18 mouse cellular contexts compared by ENCODE assay signal in genomic region chr8:122618660-122619378, GRCm38 (mm10). TPM values are rescaled to one million over a fixed set of nuclear protein-coding genes. Genes with fewer than 3 reads are reported as not detected.
A peak's percentile ranks its signal among the peaks of the same experiment; 100 is the strongest.
DNase-seq lines count a peak whose midpoint lies in the region; ATAC-seq lines count a peak whose summit lies in the region.
"Had no signal": no experiment of that assay in that cellular context is flagged by ENCODE, and none has a peak within 500 bp of the region (broad histone marks: within the 10 kb centered on the region; RNA-seq: fewer than 3 reads in every experiment).

No protein-coding gene starts in this region.

- peak overlapping the region; percentile 61 for H3K9ac ChIP-seq in liver, embryonic 13.5 days

- peak overlapping the region; percentile 91 for H3K27ac ChIP-seq in liver, embryonic 13.5 days
- H3K27ac ChIP-seq: hindbrain, embryonic 15.5 days had no signal

- DNase-seq in spleen, adult 12 weeks (ENCODE audit: low spot score): peak; percentile 37
- DNase-seq in spleen, adult 18-20 months: no peak
- DNase-seq in liver, embryonic 13.5 days: peak; percentile 63
- DNase-seq in thymus, adult 18-20 months: no peak
- DNase-seq in adipocyte (ENCODE audit: low spot score): no peak
- no peak for DNase-seq in adrenal gland, postnatal 4 days (ENCODE audit: low spot score in 2 of 2)

- peak overlapping the region; percentile 3; the same call in 1 of the 2 replicates for H3K4me3 ChIP-seq in liver, embryonic 13.5 days (replicated peaks)
- H3K4me3 ChIP-seq: hindbrain, embryonic 15.5 days had no signal

- H3K4me2 ChIP-seq in liver, embryonic 13.5 days: peak overlapping the region; percentile 51

- H3K9me3 ChIP-seq in liver, embryonic 13.5 days (replicated peaks): no peaks in the 10 kb centered on the region
- H3K9me3 ChIP-seq: hindbrain, embryonic 15.5 days had no signal

- ATAC-seq in erythroblast, adult 5-6 weeks (replicated peaks; ENCODE audit: low FRiP score, poor library complexity, severe bottlenecking): peak; percentile 85
- ATAC-seq in liver, embryonic 13.5 days (ENCODE audit: low read depth): peak; percentile 95

- WGBS in liver, embryonic 13.5 days (ENCODE audit: insufficient replicate concordance): 28% methylated on average over 6 of the region's 6 CpGs

- peaks cover 8% of the 10 kb centered on the region; the same call in 1 of the 2 replicates for H3K36me3 ChIP-seq in liver, embryonic 13.5 days

- H3K27me3 ChIP-seq in liver, embryonic 13.5 days: 0 out of 2 replicates have a peak, but pooled peaks cover 2% of the 10 kb centered on the region
- H3K27me3 ChIP-seq: hindbrain, embryonic 15.5 days had no signal

- H3K4me1 ChIP-seq in liver, embryonic 13.5 days (replicated peaks): peaks cover 29% of the 10 kb centered on the region

RNA-seq across cellular contexts. Expression of gene Pabpn1l, which starts 3.7 kb away (rescaled TPM):
- total RNA-seq in erythroblast, adult 5-6 weeks (2015; ENCODE audit: low replicate concordance): not detected in 2 replicates
- total RNA-seq in erythroblast, adult 5-6 weeks (2017; ENCODE audit: low replicate concordance): not detected in 2 replicates
- not detected in 2 replicates for polyA plus RNA-seq in liver, embryonic 13.5 days (2015; fragmentation: Nextera tagmentation; extraction: Ambion mirVana)
- not detected for total RNA-seq in adrenal gland, postnatal 4 days (2021)
- total RNA-seq: ES-E14; gastrocnemius, postnatal 10 days; heart, adult 18-20 months; layer of hippocampus, adult 18-20 months had no signal
- polyA plus RNA-seq: embryonic facial prominence, embryonic 11.5 days; heart, embryonic 16.5 days; hindbrain, embryonic 15.5 days; intestine, embryonic 16.5 days; limb, embryonic 11.5 days; lung, embryonic 16.5 days; neural tube, embryonic 11.5 days had no signal

RNA-seq across cellular contexts. Expression of gene Trappc2l, which starts 7.4 kb away (rescaled TPM):
- 17.7 and 26.8 TPM in 2 replicates for total RNA-seq in erythroblast, adult 5-6 weeks (2015; ENCODE audit: low replicate concordance)
- 9.1 and 10.2 TPM in 2 replicates for total RNA-seq in erythroblast, adult 5-6 weeks (2017; ENCODE audit: low replicate concordance)
- polyA plus RNA-seq in liver, embryonic 13.5 days (2015; fragmentation: Nextera tagmentation; extraction: Ambion mirVana): 23.2 and 26.7 TPM in 2 replicates
- total RNA-seq in adrenal gland, postnatal 4 days (2021): 10 to 100 TPM; 51.5 to 51.8 TPM

RNA-seq across cellular contexts. Expression of gene Galns, which starts 7.6 kb away (rescaled TPM):
- 8.6 and 23.2 TPM in 2 replicates for total RNA-seq in erythroblast, adult 5-6 weeks (2015; ENCODE audit: low replicate concordance)
- total RNA-seq in erythroblast, adult 5-6 weeks (2017; ENCODE audit: low replicate concordance): 8.6 and 15.5 TPM in 2 replicates
- 4.0 and 4.4 TPM in 2 replicates for polyA plus RNA-seq in liver, embryonic 13.5 days (2015; fragmentation: Nextera tagmentation; extraction: Ambion mirVana)
- total RNA-seq in adrenal gland, postnatal 4 days (2021): 10 to 100 TPM; 11.9 to 13.9 TPM

RNA-seq across cellular contexts. Expression of gene Aprt, which starts 42.1 kb away (rescaled TPM):
- total RNA-seq in erythroblast, adult 5-6 weeks (2015; ENCODE audit: low replicate concordance): 77.1 and 85.7 TPM in 2 replicates
- 20.6 and 30.2 TPM in 2 replicates for total RNA-seq in erythroblast, adult 5-6 weeks (2017; ENCODE audit: low replicate concordance)
- polyA plus RNA-seq in liver, embryonic 13.5 days (2015; fragmentation: Nextera tagmentation; extraction: Ambion mirVana): 198 and 218 TPM in 2 replicates
- 10 to 100 TPM; 93.4 to 98.6 TPM for total RNA-seq in adrenal gland, postnatal 4 days (2021)

RNA-seq across cellular contexts. Expression of gene Cdt1, which starts 51.0 kb away (rescaled TPM):
- total RNA-seq in erythroblast, adult 5-6 weeks (2015; ENCODE audit: low replicate concordance): 16.1 and 24.2 TPM in 2 replicates
- 38.2 and 47.5 TPM in 2 replicates for total RNA-seq in erythroblast, adult 5-6 weeks (2017; ENCODE audit: low replicate concordance)
- polyA plus RNA-seq in liver, embryonic 13.5 days (2015; fragmentation: Nextera tagmentation; extraction: Ambion mirVana): 60.6 and 64.3 TPM in 2 replicates
- 10 to 100 TPM; 33.2 to 36.6 TPM for total RNA-seq in adrenal gland, postnatal 4 days (2021)

Comparison
In these comparisons a context has a peak if more than half of its experiments do, and no peak if none do; other contexts are left out.
1. DNase-seq: peak in spleen, adult 12 weeks (single experiment) and liver, embryonic 13.5 days (single experiment); none in spleen, adult 18-20 months (0 of 2), thymus, adult 18-20 months (0 of 2), adipocyte (single experiment) and adrenal gland, postnatal 4 days (0 of 2).